Mouse (Mus musculus) right cerebral cortex, postnatal 14 days (tissue): Measurements from ENCODE around the gene Crygb.

Experiments
- DNase-seq: peaks from one replicate; pipeline ENCODE4 v3.0.0; 2022

Crygb gene

DNA sequence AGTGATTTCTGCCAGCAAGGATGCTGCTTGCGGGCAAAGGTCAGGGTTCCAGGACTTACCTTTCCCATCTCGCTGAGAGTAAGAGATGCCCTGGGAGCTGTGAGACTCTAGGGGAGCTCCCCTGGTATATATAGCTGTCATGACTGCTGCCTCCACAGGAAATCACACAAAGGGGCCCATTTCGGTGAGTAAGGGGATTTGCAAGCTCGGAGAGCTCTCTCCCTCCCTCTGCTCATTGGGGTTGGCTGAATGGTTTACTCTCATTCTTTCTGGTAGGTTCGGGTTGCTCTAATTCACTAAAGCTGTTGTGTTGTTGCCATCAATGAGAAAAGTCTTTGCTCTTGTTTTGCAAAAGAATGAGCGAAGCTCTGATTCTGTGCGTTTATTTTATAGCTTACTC, at the start of gene Crygb:
Gene Crygb (minus strand): TSS at position 101 of the 400 bp plus-strand sequence.
- no peak for DNase-seq

DNA sequence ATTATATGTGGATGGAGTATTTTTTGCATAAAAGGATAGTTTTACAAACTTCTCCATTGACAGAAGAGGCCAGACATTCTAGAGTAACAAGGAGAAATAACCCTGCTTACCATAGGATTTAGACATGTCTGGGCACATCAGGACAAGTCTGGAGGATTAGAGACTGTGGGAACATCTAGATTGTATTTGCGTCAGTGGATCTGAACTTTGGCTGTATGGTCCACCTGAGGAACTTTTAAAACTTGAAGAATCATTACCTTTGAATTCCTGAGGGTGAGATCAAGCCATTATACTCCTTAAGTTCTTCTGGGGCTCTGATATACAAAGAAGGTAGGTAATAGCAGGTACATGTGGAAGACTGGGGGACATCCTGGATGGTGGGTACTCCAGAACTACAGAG, 49.6 kb upstream of the Crygb start:
- DNase-seq: no peak

DNA sequence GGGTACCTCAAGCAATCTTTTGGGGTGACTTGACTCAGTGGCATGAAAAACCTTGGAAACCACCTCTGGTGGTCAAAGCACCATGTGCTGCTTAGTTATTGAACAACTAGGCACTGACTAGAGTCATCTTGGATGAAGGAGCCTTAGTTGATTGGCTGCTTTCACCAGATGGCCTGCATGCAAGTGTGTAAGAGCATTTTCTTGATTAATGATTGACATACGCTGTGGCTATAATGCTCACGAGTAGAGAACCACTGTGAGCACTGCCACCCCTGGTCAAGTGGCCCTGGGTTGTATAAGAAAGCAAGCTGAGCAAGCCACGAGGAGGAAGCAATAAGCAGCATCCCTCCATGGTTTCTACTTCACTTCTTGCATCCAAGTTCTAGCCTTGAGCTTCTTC, 48.1 kb upstream of the Crygb start:
- no peak for DNase-seq

DNA sequence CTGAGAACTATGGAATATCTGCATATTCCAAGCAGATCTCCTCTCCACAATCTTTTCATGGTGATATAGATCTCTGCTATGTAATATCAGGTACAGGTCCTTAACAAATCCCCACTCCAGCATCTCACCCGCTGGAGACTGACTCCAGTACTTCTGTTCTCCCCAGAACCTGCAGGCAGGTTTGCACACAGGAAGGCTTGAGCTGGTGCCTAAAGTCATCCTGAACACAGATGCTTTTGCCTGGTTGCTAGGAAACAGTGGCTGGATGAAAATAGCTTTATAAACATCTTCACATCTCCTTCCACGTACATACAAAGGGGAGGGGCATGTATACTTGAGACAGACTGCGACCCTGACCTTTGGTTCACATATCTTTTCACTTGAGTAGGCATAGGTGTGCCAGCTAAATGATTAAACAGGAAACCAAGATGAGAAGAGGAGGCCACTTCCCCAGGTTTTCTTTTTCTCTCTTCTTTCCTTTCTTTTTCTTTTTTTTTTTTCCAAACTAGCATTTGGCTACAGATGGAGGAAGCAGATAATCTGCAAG, 47.6 kb upstream of the Crygb start:
- DNase-seq: no peak

DNA sequence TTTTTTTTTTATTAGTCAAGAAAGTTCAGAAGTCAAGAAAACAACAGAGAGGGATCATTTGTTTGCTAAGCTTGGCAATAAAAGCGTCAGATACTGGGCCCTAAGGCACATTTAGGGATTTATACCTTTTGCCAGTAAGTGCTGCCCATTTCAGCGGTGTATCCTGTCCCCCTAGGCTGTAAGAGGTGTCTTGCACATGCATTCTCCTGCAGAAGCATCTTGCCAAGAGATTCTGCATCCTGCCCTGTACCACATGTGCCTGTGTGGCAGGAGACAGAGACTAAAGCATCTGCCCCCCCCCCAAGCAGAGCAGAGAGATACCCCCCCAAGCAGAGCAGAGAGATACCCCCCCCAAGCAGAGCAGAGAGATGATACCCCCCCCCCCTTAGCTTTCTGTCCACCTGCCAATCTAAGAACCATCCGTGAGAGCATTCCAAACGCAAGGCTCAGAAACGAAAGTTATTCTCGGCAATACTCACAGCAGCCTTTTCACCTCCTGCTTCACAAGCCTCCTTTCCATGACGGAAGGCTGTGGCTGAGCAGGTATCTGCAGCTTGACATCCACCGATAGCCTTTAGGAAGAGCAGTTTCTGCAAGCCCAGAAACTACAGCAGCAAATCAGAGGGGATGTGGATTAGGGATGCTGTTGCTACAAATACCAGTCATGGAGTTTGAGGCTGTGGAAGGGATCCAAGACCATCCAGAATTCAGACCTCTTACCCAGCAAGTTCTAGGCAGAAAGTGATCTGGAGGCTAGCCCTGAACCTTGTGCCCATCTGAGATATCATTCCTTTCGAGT, 40.7 kb upstream of the Crygb start, which contains the start of gene D630023F18Rik:
Gene D630023F18Rik (minus strand): TSS at position 641 of the 799 bp plus-strand sequence.
- DNase-seq: peak; percentile 11

DNA sequence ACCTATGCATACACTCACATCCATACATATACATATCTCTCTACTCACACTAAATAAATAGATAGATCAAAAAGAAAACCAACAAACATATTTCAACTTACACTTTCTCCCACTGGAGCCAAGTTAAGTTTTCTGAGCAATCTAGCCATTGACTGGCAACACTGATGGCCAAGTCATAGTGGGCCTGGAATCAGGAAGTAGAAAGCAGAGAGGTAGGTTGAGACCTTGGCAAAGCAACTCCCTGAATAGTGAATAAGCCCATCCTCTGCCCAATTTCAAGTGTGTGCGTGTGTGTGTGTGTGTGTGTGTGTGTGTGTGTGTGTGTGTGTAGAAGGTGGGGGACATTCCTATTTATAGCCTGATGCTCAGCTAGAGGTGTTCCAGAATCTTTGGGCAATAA, 37.4 kb upstream of the Crygb start, which contains the start of gene Gm28845:
Gene Gm28845 (minus strand): TSS at position 121 of the 400 bp plus-strand sequence.
- no peak for DNase-seq

DNA sequence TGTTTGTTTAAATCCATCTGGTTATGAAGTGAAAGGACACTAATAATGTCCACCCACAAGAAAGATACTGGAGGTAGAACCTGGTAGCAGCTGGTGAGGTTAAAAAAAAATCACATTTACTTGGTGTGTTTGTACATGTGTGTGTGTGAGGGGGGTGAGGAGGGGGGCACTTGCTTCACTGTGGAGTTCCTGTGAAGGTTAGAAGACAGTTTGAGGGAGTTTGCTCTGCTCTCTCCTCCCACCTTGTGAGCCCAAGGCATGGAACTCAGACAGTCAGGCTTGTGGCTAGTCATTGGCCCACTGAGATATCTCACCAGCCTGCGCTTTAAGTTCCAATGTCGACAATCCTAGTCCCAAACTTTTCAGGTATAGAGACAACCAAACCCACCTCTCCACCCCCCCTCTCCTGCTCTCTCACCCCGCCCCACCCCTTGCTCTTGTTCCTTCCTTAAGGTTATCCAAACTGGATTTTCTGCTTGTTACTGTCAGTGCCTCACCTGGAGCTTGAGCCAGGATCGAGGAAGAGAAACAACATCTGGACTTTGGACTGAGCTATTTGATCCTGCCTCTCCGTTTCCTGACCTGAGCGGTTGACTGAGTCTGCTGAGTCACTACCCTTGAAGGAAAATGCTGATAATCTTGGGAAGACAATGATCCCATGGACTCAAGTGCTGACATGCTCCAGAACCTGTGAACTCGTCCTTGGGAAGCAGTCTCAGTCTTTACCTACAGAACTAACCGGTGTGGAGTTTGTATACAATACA, 36.2 kb upstream of the Crygb start:
- DNase-seq: no peak

DNA sequence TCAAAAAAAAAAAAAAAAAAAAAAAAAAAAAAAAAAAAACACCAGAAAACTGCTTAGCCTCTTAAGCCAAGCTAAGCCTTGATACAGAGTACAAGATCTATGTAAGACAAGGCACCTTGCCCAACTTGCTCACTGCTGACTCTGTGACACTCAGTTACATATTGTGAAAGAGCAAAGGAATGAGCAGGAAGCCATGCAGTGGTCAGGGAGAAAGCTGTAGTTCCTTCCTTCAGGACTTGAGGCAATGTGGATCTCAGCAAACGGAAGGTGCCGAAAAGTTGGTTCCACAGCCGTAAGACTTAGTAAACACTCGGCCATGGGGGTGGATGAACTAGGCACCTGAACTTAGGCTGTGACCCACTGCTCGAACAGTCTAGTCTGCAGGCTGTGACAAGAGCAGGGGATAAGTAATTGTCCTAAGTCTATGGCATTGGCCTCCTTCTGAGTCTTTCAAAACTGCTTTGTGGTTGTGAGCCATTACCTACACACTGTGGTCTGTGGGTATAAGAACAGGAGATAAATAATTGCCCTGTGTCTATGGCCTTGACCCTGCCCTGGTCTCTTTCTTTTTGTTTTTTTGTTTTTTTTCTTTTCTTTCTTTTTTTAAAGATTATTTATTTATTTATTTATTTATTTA, 31.6 kb upstream of the Crygb start:
- DNase-seq: no peak

DNA sequence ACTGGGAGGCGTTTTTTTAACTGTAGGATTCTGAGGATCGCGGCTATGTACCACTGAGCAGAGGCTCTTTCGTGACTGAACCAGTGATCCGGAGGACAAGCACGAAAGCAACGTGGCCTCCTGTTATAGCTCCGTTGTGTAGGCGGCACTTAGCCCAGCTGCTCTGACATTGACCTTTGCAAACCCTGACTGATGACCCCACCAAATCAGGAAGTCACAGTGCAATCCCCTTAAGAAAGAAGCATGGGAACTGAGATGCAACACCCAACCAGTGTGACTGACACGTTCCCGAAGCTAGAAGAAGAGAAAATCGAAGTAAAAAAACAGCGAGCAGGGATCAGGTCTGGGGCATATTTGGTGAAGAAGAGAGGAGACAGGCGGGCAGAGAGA, 30.7 kb upstream of the Crygb start:
- no peak for DNase-seq

DNA sequence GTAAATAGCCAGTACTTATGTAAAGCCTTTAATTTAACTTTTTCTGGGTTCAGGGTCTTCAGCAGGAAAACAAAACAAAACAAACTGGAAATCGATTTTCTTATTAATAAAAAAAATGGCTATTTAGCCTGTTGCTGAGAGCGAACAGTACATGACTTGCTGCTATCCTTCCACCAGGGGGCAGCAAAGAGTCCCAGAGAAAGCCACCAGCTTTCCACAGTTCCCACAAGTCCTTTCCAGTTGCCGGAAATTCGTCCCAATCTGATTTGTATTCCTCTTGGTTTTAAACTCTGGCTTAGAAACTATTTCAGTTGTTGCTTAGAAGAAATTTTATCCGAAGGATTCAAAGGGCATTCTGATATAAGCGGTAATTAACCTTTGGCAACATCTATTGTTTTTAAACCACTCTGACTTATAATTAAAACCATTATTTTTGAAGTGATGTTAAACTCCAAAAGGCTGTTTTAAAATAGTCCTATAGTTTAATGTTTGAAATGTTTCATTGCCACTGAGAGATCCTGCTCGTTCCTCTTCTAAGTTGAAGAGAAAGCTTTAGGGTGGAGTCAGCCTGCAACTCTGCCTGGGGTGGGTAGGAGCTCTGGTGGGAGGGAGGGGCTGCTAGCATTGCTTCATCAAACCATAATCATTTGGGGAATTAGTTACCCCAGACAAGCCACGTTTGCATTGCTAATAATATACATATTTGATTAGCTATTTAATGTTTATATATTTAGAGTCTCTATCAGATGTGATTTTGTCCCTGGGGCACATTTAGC, 30.1 kb upstream of the Crygb start:
- peak; percentile 75 for DNase-seq

DNA sequence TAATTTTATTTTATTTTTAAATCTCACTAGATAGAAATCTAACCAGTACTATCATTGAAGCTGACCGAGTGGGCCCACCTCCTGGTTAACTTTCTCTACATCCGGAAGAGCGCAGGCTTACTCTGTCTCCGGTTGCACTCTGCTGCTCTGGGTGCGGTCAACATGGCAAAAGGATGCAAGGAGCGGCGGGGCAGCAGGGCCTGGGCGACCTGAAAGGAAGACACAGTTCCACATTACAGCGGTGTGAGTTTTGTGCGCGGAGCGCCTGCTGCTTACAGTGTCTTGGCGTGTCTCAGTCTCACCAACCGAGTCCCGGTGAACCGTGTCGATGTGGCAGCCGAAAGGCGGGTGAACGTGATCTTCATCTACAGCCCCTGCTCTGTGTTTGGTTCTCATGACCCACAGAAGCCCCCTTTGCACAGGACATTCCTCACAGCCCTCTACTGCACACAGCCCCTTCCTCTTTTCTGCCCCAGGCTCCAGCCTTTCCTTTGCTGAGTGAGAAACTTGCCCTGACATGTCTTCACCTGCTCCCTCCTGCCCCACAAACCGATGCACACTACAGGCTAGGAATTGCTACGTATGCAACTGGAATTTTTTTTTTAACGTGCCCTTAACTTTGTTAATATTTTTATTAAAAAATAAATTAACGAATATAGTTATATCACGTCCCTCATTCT, 27.8 kb upstream of the Crygb start:
- DNase-seq: no peak

DNA sequence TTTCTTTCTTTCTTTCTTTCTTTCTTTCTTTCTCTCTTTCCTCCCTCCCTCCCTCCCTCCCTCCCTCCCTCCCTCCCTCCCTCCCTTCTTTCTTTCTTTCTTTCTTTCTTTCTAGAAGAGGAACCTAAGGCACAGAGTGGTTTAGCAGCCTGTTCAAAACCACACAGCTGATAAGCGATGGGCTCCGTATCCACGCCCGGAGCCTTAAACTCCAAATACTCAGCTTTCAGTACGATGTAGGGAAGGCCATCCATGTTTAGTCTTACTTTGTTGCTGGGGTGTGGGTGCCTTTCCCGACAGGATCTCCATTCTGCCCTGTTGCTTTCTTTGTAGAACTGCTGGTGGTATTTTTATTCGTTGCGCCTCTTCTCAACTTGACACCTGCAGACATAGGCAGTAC, 27.1 kb upstream of the Crygb start:
- DNase-seq: no peak

DNA sequence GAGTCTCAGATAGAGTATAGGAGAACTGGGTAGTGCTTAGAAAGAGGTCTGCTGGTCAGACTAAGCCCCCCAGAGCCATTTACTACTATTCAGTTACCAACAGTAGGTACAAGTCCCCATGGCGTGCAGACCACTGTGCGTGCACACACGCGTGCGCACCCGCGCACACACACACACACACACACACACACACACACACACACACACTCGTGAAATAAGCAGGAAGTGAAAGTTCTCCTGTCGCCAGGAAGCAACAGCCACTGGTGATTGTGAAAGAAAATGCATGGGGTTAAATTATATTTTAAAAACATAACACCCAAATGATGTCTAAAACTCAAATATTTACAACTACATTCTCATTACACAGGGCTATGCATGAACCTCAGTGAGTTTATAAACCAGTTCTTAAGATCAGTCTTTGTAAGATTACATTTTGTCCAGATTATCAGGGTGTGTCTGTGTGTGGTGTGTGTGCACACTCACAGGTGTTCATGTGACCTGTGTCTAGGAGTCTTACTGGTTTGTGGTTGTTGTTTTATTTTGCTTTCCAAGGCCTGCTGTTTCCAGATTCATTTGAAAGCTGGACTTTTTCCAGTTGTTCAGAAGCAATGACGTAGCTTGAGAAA, 25.7 kb upstream of the Crygb start:
- DNase-seq: no peak

DNA sequence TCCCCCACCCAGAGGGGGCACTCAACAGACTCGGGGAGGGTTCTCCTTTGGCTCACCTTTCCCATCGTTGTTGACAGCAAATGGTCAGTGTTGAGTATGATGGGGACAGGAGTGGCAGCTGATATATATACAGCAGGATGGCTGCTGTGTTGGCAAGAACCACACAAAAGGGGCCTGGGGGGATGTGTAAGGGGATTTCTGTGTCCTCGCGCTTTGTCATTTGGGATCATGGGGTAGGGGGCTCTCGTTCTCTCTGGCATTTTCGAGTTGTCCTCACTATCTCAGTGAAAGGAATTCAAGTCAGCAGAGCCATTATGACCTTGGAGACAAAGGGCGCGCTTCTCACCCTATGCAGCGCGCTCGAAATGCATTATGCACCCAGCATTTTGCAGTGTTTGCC, 21.2 kb upstream of the Crygb start, which contains the start of gene Cryga:
Gene Cryga (minus strand): TSS at position 101 of the 400 bp plus-strand sequence.
- DNase-seq: no peak

DNA sequence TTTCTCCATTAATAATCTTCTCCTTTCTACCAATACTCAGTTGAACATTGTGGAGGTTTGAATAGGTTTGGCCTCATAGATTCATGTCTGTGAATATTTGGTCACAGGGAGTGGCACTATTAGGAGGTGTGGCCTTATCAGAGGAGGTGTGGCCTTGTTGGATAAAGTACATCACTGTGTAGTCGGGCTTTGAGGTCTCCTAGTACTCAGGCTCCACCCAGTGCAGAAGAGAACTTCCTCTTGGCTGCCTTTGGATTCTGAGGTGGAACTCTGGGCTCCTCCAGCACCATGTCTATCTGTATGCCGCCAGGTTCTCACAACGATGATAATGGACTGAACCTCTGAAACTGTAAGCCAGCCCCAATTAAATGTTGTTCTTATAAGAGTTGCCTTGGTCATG, 14.9 kb upstream of the Crygb start:
- DNase-seq: no peak

DNA sequence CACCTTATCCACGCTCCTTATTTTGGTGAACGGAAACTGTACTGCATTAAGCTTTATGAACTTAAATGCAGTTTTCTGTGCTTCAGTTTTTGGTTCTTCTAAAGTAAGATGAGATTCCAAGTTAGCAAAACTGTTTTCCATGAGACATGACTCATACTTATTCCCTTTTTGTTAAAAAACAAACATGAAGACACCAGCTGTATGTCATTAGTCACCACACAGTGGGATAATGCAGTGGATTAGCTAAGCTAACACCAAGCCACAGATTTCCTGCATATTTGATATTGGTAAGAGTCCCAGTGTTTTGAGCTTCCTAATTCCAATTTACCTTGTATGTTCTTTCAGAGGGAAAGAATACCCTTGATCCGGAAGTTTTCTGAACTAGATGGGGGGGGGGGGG, 9.5 kb upstream of the Crygb start:
- no peak for DNase-seq

DNA sequence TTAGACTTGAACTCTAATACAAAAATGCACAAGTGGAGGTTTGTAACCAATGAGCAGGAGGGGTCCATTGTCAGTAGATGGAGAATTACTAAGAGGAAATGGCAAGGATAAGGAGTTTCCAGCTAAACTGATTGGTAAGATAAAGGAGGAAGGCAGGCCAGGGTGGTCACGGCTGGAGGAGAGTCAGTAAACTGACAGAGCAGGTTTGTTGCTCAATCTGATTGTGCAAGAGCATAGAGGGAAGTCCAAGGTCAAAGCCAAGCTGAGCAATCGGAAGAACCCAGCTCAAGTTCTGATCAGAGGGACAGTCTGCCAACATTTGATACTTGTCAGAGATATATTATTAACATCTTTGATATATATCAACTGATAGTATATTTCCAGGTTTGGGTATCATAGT, 8.3 kb upstream of the Crygb start:
- DNase-seq: no peak

DNA sequence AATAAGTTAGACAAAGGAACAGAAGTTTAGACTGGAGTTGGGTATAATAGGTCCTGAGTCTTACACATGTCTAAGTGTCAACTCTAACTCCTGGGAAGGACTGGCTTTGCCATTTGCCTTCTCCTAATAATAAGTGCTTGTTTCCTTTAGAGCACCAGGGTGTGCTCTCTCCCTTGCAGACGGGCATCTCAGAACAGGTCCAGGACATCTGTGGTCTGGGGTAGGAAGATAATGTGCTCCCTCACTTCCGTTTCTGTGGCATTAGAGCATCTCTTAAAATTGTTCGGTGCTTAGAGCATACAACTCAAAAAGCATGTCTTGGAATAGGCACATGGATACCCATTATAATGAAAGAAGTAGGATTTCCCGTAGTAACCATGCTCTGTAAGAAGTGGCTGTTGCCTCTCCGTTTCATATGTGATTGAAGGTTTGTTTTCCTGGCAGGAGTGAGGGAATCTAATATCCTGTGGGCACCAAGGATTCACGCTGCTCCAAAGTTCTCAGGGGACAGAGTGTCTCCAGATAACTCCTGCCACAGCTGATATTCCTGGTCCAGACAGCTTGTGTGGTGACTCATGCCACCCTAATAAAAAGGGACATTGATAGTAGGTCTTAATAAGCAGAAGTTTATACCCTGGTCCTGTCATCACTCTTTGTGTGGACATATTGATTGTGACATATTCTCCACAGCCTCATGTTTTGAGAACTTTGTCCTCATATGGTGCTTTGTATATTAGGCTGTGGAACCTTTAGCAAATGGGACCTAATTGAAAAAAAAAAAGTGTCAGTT, 6.7 kb upstream of the Crygb start:
- DNase-seq: no peak

DNA sequence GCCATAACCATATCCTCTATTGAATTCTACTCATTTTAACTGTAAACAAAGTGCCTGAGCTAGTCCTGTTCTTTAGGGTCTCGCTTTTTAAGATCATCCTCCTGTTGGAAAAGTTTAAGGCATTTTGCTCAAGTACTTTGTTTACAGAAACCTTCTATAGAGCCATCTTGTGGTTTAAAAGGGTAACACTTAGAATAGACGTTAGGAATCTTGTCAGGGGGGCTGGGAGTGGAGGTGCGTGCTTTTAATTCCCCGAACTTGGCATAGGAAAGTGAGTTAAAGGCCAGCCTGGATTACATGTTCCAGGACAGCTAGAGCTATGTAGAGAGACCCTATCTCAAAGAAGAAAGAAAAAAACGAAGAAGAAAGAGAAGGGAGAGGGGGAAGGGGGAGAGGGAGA, 6.5 kb downstream of the Crygb start:
- no peak for DNase-seq

DNA sequence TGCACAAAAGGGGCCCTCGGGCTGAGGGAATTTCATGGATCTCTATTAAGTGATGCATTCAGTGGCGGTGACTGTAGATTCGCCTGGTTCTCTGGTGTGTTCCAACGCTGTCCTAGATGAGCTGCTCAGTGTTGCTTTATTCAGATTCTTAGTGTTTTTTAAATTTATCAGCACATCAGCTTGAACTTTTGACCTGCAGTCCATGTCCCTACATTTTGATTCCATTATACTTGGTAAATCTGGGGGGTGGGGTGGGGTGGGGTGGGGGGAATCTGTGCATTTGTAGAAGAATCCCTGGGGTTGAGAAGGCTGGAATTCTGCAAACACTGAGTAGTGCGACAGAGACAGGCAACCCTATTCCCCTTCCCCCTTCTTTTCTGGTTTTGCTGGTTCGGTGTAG, 8.5 kb downstream of the Crygb start, which contains the start of gene Crygc:
Gene Crygc (minus strand): TSS at position 101 of the 400 bp plus-strand sequence.
- DNase-seq: no peak
